Mouse (Mus musculus): ENCODE measurements around the gene Olfr906.

DNA sequence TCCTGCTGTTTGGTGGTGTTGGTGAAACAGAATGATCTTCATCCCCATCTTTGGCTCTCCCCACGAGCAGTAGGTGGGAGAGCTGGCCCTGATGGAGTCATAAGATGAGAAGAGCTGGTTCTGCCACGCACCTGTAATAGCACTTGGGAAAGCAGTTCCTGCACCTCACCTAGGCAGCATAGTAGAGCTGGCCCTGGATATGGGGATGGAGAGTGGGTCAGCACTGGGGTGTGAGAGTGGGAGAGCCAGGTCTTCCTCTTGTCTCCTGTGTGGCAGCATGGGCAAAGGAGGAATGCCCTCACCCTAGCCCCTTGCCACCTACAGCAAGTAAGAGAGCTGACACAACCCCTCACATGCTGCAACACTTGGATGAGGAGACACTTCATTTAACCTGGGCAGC lies 25.5 kb downstream of the Olfr906 start:
- TF ChIP-seq POLR2AphosphoS5 (IDR thresholded peaks at IDR 0.05; ENCODE audit: insufficient replicate concordance, low read depth, low read length), result no peak
- TF ChIP-seq CTCF (IDR thresholded peaks at IDR 0.05; ENCODE audit: low read depth, low read length), result no peak
